Mouse (Mus musculus) kidney, adult 9 months (tissue): ENCODE data around the gene Ap1g1.
"Not testable (repeated sequence)": the region's sequence is repeated elsewhere in the genome, so short reads cannot be mapped to it uniquely, and the experiment has no call there.

Source experiments
- DNase-seq: peaks from one replicate; pipeline ENCODE4 v3.0.0; 2022

Ap1g1 gene

DNA sequence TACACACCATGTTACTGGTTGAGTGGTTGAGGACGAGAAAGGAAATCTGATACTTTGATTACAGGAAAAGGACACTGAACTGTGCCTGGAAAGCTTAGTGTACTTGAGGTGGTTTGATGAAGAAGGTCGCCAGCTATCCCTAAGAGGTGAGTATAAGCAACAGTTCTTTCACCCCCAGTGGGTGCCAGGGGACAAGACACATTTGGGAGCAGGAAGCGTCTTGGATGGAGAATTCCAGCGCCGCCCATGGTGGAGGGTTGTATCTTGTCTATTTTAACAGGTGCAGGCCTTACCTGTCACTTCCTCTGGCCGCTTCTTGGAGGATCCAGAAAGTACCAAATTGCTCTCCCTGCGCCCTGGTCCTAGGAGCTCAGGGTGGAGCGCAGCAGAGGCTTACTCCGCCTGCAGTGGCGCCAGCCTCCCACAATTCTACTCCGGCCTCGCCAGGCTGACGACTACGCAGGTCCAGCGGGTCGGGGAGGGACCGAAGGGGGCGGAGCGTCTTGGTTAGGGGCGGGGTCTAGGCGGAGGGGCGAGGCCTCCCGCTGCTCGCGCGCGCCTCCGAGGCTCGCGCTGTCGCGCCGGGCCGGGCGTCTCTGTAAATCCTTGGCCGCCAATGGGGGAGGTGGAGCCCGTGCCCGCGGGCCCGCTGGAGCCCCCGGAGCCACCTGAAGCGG, 89.8 kb downstream of the Ap1g1 start, which contains the start of gene Phlpp2:
TSS of gene Phlpp2 (plus strand) at position 540 of the 677 bp plus-strand sequence.
- peak; percentile 96 for DNase-seq

GRCm38 (mm10) chr8:109868680-109869361, 90.5 kb downstream of the Ap1g1 start:
- DNase-seq: peak; percentile 52

DNA sequence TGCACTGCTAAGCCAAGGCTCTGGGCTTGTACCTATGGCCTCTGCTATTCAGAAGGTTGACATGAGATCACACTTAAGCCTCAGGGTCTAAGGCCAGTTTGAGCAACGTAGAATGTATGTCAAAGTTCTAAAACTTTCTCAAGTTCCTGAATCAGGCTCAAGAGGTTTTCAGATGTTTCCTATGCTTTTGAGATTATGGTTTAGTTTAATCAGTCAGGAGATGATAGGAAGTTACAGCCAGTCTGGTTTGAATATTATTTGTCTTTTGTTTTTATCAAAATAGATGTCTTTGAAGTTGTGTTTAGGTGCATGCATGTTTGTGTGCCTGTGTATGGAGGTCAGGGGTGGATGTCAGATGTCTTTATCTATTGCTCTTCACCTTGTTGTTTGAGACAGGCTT, 92.7 kb downstream of the Ap1g1 start:
- DNase-seq: no peak

GRCm38 (mm10) chr8:109873800-109874199, 95.4 kb downstream of the Ap1g1 start:
- not testable (repeated sequence) for DNase-seq

- DNase-seq: peak; percentile 38
Measured at GRCm38 (mm10) chr8:109880012-109880662, 101.8 kb downstream of the Ap1g1 start.

DNA sequence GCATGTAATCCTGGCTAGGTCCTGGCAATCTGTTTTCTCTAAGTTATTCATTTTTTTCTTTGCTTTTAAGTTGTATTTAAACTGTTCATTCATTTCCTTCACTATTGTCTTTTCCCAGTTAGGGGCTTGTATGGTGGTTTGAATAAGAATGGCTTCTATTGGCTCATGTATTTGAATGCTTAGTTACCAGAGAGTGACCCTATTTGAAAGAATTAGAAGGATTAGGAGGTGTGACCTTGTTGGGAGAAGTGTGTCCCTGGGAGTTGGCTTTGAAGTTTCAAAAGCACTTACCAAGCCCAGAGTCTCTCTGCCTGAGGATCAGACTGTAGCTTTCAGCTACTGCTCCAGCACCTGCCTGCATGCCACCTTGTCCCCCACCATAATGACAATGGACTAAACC, 106.9 kb downstream of the Ap1g1 start:
- DNase-seq: no peak

DNA sequence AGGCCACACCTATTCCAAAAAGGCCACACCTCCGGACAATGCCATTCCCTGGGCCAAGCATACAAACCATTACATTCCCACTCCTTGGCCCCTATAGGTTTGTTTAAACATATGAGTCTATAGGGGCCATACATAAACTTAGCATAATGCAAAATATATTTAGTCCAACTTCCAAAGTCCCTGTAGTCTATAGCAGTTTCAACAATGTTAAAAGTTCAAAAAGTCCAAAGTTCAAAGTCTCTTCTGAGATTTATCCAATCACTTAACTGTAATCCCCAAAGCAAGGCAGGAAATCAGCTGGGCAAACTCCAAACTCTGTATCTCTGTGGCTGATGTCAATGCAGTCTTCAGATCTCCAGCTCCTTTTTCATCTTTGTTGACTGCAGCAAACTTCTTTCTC, 110.9 kb downstream of the Ap1g1 start:
- DNase-seq: no peak

- no peak for DNase-seq
Measured at GRCm38 (mm10) chr8:109890794-109891585, 112.6 kb downstream of the Ap1g1 start.

- DNase-seq: no peak
Measured at GRCm38 (mm10) chr8:109894636-109895035, 116.3 kb downstream of the Ap1g1 start.

GRCm38 (mm10) chr8:109895355-109895754, 117.0 kb downstream of the Ap1g1 start:
- DNase-seq: no peak

- DNase-seq: no peak
Measured at GRCm38 (mm10) chr8:109902379-109902778, 124.0 kb downstream of the Ap1g1 start.

DNA sequence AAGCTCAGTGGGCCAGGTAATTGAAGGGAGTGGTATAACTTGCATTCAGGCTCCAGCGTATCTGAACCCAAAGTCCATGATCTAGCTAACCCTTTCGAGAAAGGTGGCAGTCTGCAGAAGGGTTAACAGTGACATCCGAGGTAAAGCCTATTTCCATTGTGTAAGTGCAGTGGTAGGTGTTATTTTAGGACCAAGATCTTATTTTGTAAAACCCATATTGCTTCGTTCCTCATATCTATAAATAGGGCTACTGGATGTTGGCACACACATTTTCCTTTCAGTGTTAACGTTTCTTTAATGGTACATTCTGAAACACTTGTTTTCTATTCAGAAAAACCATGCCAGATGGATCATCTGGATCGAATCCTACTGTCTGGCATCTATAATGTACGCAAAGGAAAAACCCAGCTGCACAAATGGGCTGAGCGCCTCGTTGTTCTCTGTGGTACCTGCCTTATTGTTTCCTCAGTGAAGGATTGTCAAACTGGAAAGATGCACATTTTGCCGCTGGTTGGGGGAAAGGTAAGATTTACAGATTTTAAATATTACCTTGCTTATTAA, 125.6 kb downstream of the Ap1g1 start:
- no peak for DNase-seq

- DNase-seq: no peak
Measured at GRCm38 (mm10) chr8:109904928-109905668, 126.7 kb downstream of the Ap1g1 start.

- DNase-seq: no peak
Measured at GRCm38 (mm10) chr8:109906907-109907306, 128.6 kb downstream of the Ap1g1 start.

DNA sequence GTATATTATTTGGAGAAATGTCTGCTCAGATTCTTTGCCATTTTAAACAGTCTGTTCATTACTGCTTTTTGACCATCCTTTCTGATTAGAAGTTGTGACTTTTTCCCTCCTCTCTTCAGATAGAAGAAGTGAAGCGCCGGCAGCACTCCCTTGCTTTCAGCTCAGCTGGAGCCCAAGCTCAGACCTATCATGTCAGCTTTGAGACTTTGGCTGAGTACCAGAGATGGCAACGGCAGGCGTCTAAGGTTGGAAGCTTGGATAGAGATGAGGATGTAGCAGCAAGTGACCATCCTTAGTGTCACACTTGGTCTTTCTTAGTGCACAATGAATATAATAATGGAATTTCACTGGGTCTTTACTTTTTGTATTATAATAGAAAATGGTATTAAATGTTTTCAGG, 129.0 kb downstream of the Ap1g1 start:
- DNase-seq: no peak
